Mouse (Mus musculus): ENCODE results near the gene Slc40a1. TPM values are rescaled to one million over a fixed set of nuclear protein-coding genes. Genes with fewer than 3 reads are reported as not detected.

The Slc40a1 gene
- total and polyA plus RNA-seq, 2 experiments from 2014 or later: 12.9 to 24.8 TPM

DNA sequence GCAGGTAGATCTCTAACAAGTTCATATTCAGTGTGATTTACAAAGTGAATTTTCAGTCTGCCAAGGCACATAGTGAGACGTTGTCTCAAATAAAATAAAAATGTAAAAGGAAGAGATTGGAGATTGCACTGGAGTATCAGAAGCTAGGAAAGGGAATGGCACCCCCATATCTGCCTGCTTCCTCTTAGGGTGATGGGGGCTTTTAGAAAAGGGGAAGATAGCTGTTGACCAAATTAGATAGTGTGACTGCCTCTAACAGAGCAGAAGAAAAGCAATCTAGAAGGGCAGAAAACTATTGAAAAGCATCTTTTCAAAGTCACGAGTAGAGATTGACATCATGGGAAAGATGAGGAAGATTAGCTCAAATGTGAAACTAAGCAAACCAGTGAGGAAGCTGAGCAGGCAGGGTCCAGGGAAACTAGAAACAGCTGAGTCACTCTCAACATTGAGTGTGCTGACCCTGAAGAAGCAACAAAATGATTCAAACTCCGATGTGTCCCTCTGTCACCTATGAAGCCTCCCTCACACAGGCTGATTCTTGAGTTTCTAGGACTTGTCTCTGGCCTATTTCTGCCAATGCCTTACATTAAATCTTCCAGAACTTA, 45.0 kb downstream of the Slc40a1 start:
- WGBS: 80% methylated on average over 3 of the region's 3 CpGs
- Histone ChIP-seq H3K4me2 (ENCODE audit: low read depth, low read length, poor library complexity, severe bottlenecking) (no peak overlapping the region), H3K4me1 (ENCODE audit: insufficient read depth, low read length) (no peaks in the 10 kb centered on the region), H3K9ac (replicated peaks; ENCODE audit: low read length, poor library complexity, severe bottlenecking) (no peak overlapping the region), H3K27me3 (ENCODE audit: insufficient read depth, low read length) (no peaks in the 10 kb centered on the region), H3K27ac (ENCODE audit: low read depth, low read length) (no peak overlapping the region), H3K9me3 (ENCODE audit: low read length) (no peaks in the 10 kb centered on the region), H3K36me3 (ENCODE audit: insufficient read depth, low read length) (no peaks in the 10 kb centered on the region), H3K4me3 (ENCODE audit: low read depth, low read length) (no peak overlapping the region)
- DNase-seq (ENCODE audit: low spot score): no peak
- no peak for TF ChIP-seq CTCF (IDR thresholded peaks at IDR 0.05)
- no peak for ATAC-seq (ENCODE audit: low FRiP score)

DNA sequence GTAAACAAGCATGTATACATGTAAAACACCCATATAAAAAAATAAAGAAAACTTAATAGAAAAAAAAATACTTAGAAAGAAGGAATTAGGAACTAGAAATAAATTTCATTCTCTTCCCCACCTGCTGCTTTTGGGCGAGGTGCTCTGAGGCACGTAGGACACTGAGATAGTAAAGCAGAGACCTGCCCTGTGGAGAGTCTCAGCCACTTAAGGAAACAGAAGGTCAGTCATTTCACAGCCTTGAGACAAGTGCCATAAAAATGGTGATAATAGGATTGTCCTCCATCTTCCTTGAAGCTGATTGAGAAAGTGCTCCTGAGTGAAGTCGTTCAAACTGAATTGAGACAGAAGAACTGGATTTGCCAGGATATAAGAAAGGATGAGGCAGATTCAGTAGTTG, 48.9 kb downstream of the Slc40a1 start:
- DNase-seq (ENCODE audit: low spot score): no peak
- ATAC-seq (ENCODE audit: low FRiP score): no peak

DNA sequence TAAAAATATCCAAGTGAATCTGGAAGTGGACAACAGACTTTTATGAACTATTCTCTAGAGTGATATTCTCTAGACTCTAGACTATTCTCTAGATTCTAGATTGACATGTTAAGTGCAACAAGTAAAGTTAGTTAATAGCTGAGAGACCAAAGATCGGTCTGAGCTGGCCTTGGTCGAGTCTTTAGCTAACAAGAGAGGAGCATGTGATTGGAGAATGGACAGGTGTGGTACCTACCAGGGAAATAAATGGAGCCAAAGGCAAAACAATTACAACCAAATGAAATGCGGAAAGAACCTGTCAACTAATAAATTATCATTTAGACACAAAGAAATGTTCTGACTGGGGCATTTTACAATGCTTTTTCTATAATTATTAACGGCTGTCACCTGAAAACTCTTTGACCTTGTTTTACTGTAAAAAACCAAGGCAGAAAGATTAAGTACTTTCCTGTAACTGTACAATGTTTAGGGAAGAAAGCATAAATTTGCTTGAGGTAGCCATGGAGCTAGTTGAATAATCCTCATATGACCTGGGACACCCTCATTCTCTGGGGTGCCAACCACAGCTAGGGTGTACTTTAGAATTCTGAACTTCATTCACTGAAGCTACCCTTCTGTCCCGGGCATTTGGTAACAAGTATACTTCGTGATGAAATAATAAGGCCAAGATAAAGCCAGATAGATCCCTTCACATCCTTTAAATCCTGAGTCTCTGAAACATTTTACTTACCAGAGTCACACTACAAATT, 49.7 kb downstream of the Slc40a1 start:
- no peak for ATAC-seq (ENCODE audit: low FRiP score)
- WGBS: 90% methylated on average over 6 of the region's 6 CpGs
- no peak overlapping the region for H3K27ac ChIP-seq (ENCODE audit: low read depth, low read length)
- no peak for TF ChIP-seq CTCF (IDR thresholded peaks at IDR 0.05)
- no peak overlapping the region for H3K4me3 ChIP-seq (ENCODE audit: low read depth, low read length)
- no peaks in the 10 kb centered on the region for H3K27me3 ChIP-seq (ENCODE audit: insufficient read depth, low read length)
- no peaks in the 10 kb centered on the region for H3K9me3 ChIP-seq (ENCODE audit: low read length)
- no peak overlapping the region for H3K4me2 ChIP-seq (ENCODE audit: low read depth, low read length, poor library complexity, severe bottlenecking)
- no peaks in the 10 kb centered on the region for H3K4me1 ChIP-seq (ENCODE audit: insufficient read depth, low read length)
- no peak for DNase-seq (ENCODE audit: low spot score)
- H3K9ac ChIP-seq (replicated peaks; ENCODE audit: low read length, poor library complexity, severe bottlenecking): no peak overlapping the region
- H3K36me3 ChIP-seq (ENCODE audit: insufficient read depth, low read length): no peaks in the 10 kb centered on the region

More for the DNA sequence above, 48.9 kb downstream of the Slc40a1 start:
- no peaks in the 10 kb centered on the region for H3K36me3 ChIP-seq (ENCODE audit: insufficient read depth, low read length)
- H3K27ac ChIP-seq (ENCODE audit: low read depth, low read length): no peak overlapping the region
- no peak for TF ChIP-seq CTCF (IDR thresholded peaks at IDR 0.05)
- no peaks in the 10 kb centered on the region for H3K9me3 ChIP-seq (ENCODE audit: low read length)
- H3K9ac ChIP-seq (replicated peaks; ENCODE audit: low read length, poor library complexity, severe bottlenecking): no peak overlapping the region
- no peak overlapping the region for H3K4me2 ChIP-seq (ENCODE audit: low read depth, low read length, poor library complexity, severe bottlenecking)
- no peak overlapping the region for H3K4me3 ChIP-seq (ENCODE audit: low read depth, low read length)
- no peaks in the 10 kb centered on the region for H3K4me1 ChIP-seq (ENCODE audit: insufficient read depth, low read length)
- 82% methylated on average over 3 of the region's 3 CpGs for WGBS
- no peaks in the 10 kb centered on the region for H3K27me3 ChIP-seq (ENCODE audit: insufficient read depth, low read length)

DNA sequence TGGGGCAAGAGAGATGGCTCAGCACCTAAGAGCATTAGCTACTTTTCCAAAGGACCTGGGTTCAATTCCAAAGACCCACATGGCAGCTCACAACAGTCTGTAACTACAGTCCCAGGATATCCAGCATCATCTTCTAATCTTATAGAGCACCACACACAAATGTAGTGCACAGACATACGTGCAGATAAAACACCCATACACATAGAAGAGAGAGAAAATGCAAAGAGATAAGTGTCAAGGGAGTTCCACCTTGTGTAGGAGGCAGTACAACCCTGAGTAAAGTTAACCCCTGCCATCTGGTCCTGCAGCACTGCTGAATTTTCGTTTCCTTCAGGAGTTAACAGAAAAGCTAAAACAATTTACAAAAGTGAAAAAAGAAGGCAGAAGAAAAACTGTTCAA, 50.7 kb downstream of the Slc40a1 start:
- Histone ChIP-seq H3K9ac (replicated peaks; ENCODE audit: low read length, poor library complexity, severe bottlenecking) (no peak overlapping the region), H3K4me3 (ENCODE audit: low read depth, low read length) (no peak overlapping the region), H3K27me3 (ENCODE audit: insufficient read depth, low read length) (no peaks in the 10 kb centered on the region), H3K9me3 (ENCODE audit: low read length) (no peaks in the 10 kb centered on the region), H3K4me1 (ENCODE audit: insufficient read depth, low read length) (no peaks in the 10 kb centered on the region), H3K27ac (ENCODE audit: low read depth, low read length) (no peak overlapping the region), H3K36me3 (ENCODE audit: insufficient read depth, low read length) (no peaks in the 10 kb centered on the region), H3K4me2 (ENCODE audit: low read depth, low read length, poor library complexity, severe bottlenecking) (no peak overlapping the region)
- ATAC-seq (ENCODE audit: low FRiP score) (no peak), DNase-seq (ENCODE audit: low spot score) (no peak)
- TF ChIP-seq CTCF (IDR thresholded peaks at IDR 0.05): no peak
- 77% methylated on average over 2 of the region's 2 CpGs for WGBS

DNA sequence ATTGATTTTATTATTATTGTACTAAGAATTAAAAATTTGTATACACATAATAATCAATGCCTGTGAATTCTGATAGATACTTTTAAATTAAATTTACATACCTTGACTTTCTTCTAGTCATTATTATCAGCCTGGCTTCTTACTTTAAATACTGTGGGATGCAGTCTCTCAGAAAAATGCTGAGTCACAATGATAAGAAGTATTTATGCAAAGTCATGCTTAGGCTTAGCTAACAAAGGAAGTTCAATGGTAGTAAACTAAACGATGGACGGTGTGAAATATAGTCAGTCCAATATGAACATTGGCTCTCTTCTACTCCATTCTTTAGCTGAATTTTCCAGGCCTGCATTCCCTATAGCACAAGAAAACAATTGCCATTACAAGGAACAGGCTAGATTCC, 53.1 kb downstream of the Slc40a1 start:
- Histone ChIP-seq H3K4me3 (ENCODE audit: low read depth, low read length) (no peak overlapping the region), H3K27me3 (ENCODE audit: insufficient read depth, low read length) (no peaks in the 10 kb centered on the region), H3K4me1 (ENCODE audit: insufficient read depth, low read length) (no peaks in the 10 kb centered on the region), H3K4me2 (ENCODE audit: low read depth, low read length, poor library complexity, severe bottlenecking) (no peak overlapping the region), H3K27ac (ENCODE audit: low read depth, low read length) (no peak overlapping the region), H3K9me3 (ENCODE audit: low read length) (no peaks in the 10 kb centered on the region), H3K36me3 (ENCODE audit: insufficient read depth, low read length) (no peaks in the 10 kb centered on the region), H3K9ac (replicated peaks; ENCODE audit: low read length, poor library complexity, severe bottlenecking) (no peak overlapping the region)
- 90% methylated on average over 2 of the region's 2 CpGs for WGBS
- ATAC-seq (ENCODE audit: low FRiP score): no peak
- no peak for TF ChIP-seq CTCF (IDR thresholded peaks at IDR 0.05)
- DNase-seq (ENCODE audit: low spot score): no peak

DNA sequence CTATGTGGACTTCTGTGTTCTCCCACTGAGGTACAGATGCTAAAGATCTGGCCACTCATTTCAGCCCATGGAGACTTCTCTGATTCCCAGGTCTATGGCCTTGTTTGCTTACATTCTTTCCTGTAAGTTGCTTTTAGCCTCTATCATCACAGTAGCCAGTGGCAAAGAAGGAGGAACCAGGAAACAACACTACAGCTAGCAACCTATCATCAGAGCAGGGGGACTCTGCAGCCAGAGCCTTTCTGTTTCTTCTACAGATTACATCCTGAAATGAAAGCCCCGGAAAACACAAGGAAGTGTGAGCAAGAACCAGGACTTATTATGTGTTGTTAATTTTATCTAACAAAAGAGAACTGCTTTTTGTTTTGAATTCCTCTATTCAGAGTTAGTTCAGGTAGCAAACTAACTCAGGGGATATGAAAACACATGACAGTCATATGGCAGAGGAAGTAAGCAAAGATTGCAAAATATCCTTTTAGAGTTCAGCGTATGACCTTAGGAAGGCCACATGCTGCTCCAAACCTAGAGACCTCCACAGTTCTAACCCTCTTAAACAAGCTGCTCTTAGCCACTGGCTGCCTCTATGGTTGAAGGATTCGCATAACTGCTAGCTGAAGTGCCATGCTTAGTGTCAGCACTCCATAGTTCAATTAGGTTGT, 57.7 kb downstream of the Slc40a1 start:
- WGBS: 82% methylated on average over 3 of the region's 3 CpGs

More for the DNA sequence above, 57.7 kb downstream of the Slc40a1 start:
- Histone ChIP-seq H3K4me3 (ENCODE audit: low read depth, low read length) (no peak overlapping the region), H3K9ac (replicated peaks; ENCODE audit: low read length, poor library complexity, severe bottlenecking) (no peak overlapping the region), H3K4me2 (ENCODE audit: low read depth, low read length, poor library complexity, severe bottlenecking) (no peak overlapping the region), H3K4me1 (ENCODE audit: insufficient read depth, low read length) (no peaks in the 10 kb centered on the region), H3K36me3 (ENCODE audit: insufficient read depth, low read length) (no peaks in the 10 kb centered on the region), H3K27ac (ENCODE audit: low read depth, low read length) (no peak overlapping the region), H3K27me3 (ENCODE audit: insufficient read depth, low read length) (no peaks in the 10 kb centered on the region), H3K9me3 (ENCODE audit: low read length) (no peaks in the 10 kb centered on the region)
- no peak for ATAC-seq (ENCODE audit: low FRiP score)
- no peak for TF ChIP-seq CTCF (IDR thresholded peaks at IDR 0.05)
- no peak for DNase-seq (ENCODE audit: low spot score)

Measured in midbrain, postnatal 0 days (tissue).